Mouse (Mus musculus) lung, embryonic 14.5 days (tissue): ENCODE data around the gene Zbtb16. TPM values are rescaled to one million over a fixed set of nuclear protein-coding genes. Genes with fewer than 3 reads are reported as not detected.

Experiments used
- ATAC-seq: fragments of 200-750 bp; cut with Nextera tagmentation; 2 replicates; pipeline ENCODE4 v1.8.0; 2017; ENCODE audit warnings: mild to moderate bottlenecking, moderate TSS enrichment, moderate library complexity; ENCODE audit not compliant: insufficient read depth
- DNase-seq: peaks from one replicate; pipeline ENCODE4 v3.0.0-alpha.2; 2015
- H3K27ac ChIP-seq: fragments of 300-500 bp; sonication (generic); 2 replicates; pipeline ENCODE4 v1.5.1; 2014; ENCODE audit warnings: low read depth, mild to moderate bottlenecking, moderate library complexity
- H3K27me3 ChIP-seq: fragments of 300-500 bp; sonication (generic); 2 replicates; pipeline ENCODE4 v1.6.1; 2014; ENCODE audit warnings: low read length, control low read depth; ENCODE audit not compliant: insufficient read depth
- H3K36me3 ChIP-seq: fragments of 300-500 bp; sonication (generic); 2 replicates; pipeline ENCODE4 v1.6.1; 2014; ENCODE audit warnings: control low read depth; ENCODE audit not compliant: insufficient read depth
- H3K4me1 ChIP-seq: fragments of 300-500 bp; sonication (generic); 2 replicates; pipeline ENCODE4 v1.6.1; 2014; ENCODE audit warnings: antibody characterized with exemption, control low read depth; ENCODE audit not compliant: insufficient read depth
- H3K4me2 ChIP-seq: fragments of 300-500 bp; sonication (generic); 2 replicates; pipeline ENCODE4 v1.6.1; 2014; ENCODE audit warnings: mild to moderate bottlenecking
- H3K4me3 ChIP-seq: fragments of 300-500 bp; sonication (generic); 2 replicates; pipeline ENCODE4 v1.5.1; 2014; ENCODE audit warnings: low read depth, low read length
- H3K9ac ChIP-seq: fragments of 300-500 bp; sonication (generic); 2 replicates; pipeline ENCODE4 v1.6.1; 2014
- H3K9me3 ChIP-seq: fragments of 300-500 bp; sonication (generic); 2 replicates; pipeline ENCODE4 v1.6.1; 2016; ENCODE audit warnings: low read depth, low read length, control low read depth
- CTCF ChIP-seq: IDR thresholded peaks from 2 replicates; pipeline ENCODE4 v1.5.1; 2016; ENCODE audit warnings: antibody characterized with exemption, low read depth
- WGBS: fragments of 180-500 bp; shearing (Covaris S2); extraction: QIAGEN DNeasy Blood & Tissue Kit; methylation state at CpG from one replicate; pipeline ENCODE4 v1.1.7; 2014; 5-methylcytosine and 5-hydroxymethylcytosine counted together
- polyA plus RNA-seq: library from polyadenylated mRNA; unstranded; fragments of >200 nt; fragmentation: Nextera tagmentation; extraction: Ambion mirVana; gene quantifications from 2 replicates; pipeline ENCODE4 v1.2.1, GENCODE M21; 2014

Gene Zbtb16
- polyA plus RNA-seq, 1 experiment from 2014 or later = 0.71 TPM

DNA sequence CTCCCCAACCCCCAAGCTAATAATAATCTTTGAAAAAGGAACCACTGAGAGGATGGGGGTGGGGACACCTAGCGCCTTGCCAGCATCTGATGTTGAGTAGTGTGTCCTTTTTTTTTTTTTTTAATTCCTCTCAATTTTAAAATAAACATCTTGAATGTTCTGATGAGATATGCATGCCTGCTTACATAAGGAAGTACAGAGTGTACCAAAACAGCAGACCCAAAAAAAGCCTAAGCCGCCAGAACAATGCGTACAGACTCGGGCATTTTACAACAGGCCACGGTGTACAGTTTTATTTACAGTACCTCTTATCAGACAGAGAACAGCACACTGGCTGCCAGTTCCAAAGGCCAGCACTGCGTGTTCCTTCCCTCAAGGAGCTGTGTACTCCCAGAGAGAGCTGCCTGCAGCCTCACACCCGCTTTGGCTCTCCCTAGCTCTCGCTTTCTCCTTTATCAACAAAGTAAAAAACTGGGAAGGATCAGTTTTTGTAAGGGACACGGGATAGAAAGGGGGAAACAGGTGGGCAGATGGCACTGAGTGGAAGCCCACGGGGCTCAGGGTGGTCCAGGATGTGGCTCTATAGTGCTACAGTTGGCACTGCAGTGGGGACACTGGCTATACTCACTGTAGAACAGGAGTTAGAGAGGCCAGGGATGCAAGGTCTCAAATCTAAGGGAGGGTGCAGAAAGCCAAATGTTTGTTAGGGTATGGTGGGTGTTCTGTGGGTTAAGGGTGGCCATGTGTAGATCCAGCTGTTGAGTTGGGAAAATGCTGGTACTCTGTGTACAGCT lies 112.3 kb downstream of the Zbtb16 start:
- no peak for TF ChIP-seq CTCF
- WGBS = 12% methylated on average over 10 of the region's 10 CpGs
- peaks cover 2% of the 10 kb centered on the region; the same call in 1 of the 2 replicates for H3K27me3 ChIP-seq
- peaks cover 11% of the 10 kb centered on the region for H3K4me1 ChIP-seq
- no peaks in the 10 kb centered on the region for H3K9me3 ChIP-seq
- H3K9ac ChIP-seq = peak overlapping the region; percentile 13; the same call in 1 of the 2 replicates
- H3K36me3 ChIP-seq = no peaks in the 10 kb centered on the region
- ATAC-seq (peak; percentile 80), DNase-seq (peak; percentile 66)
- H3K27ac ChIP-seq = peak overlapping the region; percentile 42; the same call in 1 of the 2 replicates
- no peak overlapping the region; the same call in 1 of the 2 replicates for H3K4me2 ChIP-seq
- no peak overlapping the region for H3K4me3 ChIP-seq

DNA sequence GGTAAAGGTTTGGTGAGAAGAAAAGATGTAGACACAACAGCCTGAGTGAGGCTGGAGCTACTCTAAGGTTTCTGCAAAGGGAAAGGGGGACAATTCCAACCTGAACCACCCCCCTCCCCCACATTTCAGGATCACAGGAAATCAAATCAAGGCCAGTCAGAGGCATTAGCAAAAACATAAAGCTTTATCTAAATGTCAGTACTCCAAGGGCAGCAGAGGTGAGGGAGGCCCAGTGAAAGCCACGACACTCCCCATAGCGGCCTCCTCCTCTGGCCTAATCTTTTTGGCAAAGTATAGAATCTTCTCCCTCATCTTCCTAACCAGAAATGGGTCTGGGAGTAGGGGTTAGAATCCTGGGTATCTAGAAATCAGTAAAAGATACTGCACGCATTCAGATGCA lies 113.0 kb downstream of the Zbtb16 start:
- no peak for ATAC-seq
- no peaks in the 10 kb centered on the region; the same call in 1 of the 2 replicates for H3K27me3 ChIP-seq
- DNase-seq = no peak
- no peak overlapping the region for H3K4me3 ChIP-seq
- H3K9me3 ChIP-seq = no peaks in the 10 kb centered on the region
- 27% methylated on average over 3 of the region's 3 CpGs for WGBS
- no peak overlapping the region for H3K9ac ChIP-seq
- H3K4me2 ChIP-seq = no peak overlapping the region
- H3K36me3 ChIP-seq = no peaks in the 10 kb centered on the region
- no peak overlapping the region for H3K27ac ChIP-seq
- peaks cover 9% of the 10 kb centered on the region for H3K4me1 ChIP-seq
- no peak for TF ChIP-seq CTCF

- Histone ChIP-seq H3K9me3 (no peaks in the 10 kb centered on the region), H3K9ac (no peak overlapping the region), H3K4me1 (peaks cover 6% of the 10 kb centered on the region), H3K4me2 (no peak overlapping the region), H3K4me3 (no peak overlapping the region), H3K27me3 (no peaks in the 10 kb centered on the region; the same call in 1 of the 2 replicates), H3K36me3 (no peaks in the 10 kb centered on the region), H3K27ac (no peak overlapping the region)
- 81% methylated on average over 3 of the region's 3 CpGs for WGBS
- ATAC-seq (no peak), DNase-seq (no peak)
- TF ChIP-seq CTCF = no peak
These were observed 113.6 kb downstream of the Zbtb16 start for GRCm38 (mm10) chr9:48722261-48722920.

GRCm38 (mm10) chr9:48721655-48722054 lies 114.4 kb downstream of the Zbtb16 start:
- Histone ChIP-seq H3K4me2 (no peak overlapping the region), H3K36me3 (no peaks in the 10 kb centered on the region), H3K9ac (no peak overlapping the region), H3K27me3 (no peaks in the 10 kb centered on the region; the same call in 1 of the 2 replicates), H3K9me3 (no peaks in the 10 kb centered on the region), H3K4me3 (no peak overlapping the region), H3K4me1 (peaks cover 6% of the 10 kb centered on the region), H3K27ac (no peak overlapping the region)
- no peak for TF ChIP-seq CTCF
- ATAC-seq (no peak), DNase-seq (no peak)
- 90% methylated on average over 6 of the region's 6 CpGs for WGBS

DNA sequence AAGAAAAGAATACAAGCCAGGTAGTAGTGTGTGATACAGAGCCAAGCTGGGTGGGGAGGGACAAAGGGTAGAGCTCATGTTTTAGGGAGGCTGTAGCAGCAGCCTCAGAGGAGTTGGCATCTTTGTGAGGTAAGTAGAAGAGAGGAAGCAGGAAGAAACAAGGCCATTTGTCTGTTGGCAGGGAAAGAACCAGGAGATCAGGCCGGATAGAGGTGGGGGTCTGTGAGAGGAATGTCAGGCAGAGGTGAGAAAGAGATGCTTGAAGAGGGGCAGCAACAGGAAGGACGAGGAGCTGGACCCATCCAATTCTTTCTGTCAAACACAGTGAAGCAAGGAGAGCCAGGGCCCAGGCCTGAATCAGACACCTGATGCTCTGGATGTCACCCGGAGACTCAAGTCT lies 114.8 kb downstream of the Zbtb16 start:
- H3K27ac ChIP-seq = no peak overlapping the region
- H3K9me3 ChIP-seq = no peaks in the 10 kb centered on the region
- H3K9ac ChIP-seq = no peak overlapping the region
- no peak for DNase-seq
- H3K27me3 ChIP-seq = no peaks in the 10 kb centered on the region; the same call in 1 of the 2 replicates
- no peak overlapping the region for H3K4me3 ChIP-seq
- ATAC-seq = no peak
- WGBS = 56% methylated on average over 3 of the region's 3 CpGs
- TF ChIP-seq CTCF = no peak
- no peaks in the 10 kb centered on the region for H3K36me3 ChIP-seq
- H3K4me1 ChIP-seq = peaks cover 6% of the 10 kb centered on the region
- H3K4me2 ChIP-seq = no peak overlapping the region

GRCm38 (mm10) chr9:48720251-48720963 lies 115.6 kb downstream of the Zbtb16 start:
- no peak for TF ChIP-seq CTCF
- peaks cover 6% of the 10 kb centered on the region for H3K4me1 ChIP-seq
- no peak overlapping the region for H3K9ac ChIP-seq
- no peak overlapping the region for H3K27ac ChIP-seq
- ATAC-seq (no peak), DNase-seq (no peak)
- no peaks in the 10 kb centered on the region for H3K27me3 ChIP-seq
- 74% methylated on average over 12 of the region's 12 CpGs for WGBS
- H3K4me3 ChIP-seq = no peak overlapping the region
- no peak overlapping the region for H3K4me2 ChIP-seq
- no peaks in the 10 kb centered on the region for H3K9me3 ChIP-seq
- H3K36me3 ChIP-seq = no peaks in the 10 kb centered on the region

DNA sequence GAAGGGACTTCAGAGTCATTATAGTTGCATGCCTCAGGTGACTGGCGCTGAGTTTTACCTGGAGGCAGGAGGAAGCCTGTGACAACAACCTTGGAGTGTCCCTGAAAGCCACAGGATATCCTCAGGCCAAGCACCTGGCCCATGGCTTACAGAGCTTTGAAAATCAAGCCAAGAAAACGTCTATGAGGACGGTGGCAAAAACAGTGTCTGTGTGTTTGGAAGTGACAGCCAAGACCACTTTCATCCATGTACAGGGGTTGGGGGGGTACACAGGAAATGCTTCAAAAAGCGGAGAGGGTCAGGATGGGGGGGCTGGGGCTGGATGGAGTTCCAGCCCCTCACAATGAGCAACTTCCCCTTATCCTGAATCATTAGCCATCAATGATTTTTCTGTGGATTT lies 116.4 kb downstream of the Zbtb16 start:
- H3K9me3 ChIP-seq = no peaks in the 10 kb centered on the region

More for the DNA sequence above, 116.4 kb downstream of the Zbtb16 start:
- no peak overlapping the region for H3K4me2 ChIP-seq
- H3K4me1 ChIP-seq = peaks cover 6% of the 10 kb centered on the region
- no peak overlapping the region for H3K27ac ChIP-seq
- 62% methylated on average over 4 of the region's 4 CpGs for WGBS
- DNase-seq (no peak), ATAC-seq (no peak)
- no peak overlapping the region for H3K9ac ChIP-seq
- no peaks in the 10 kb centered on the region for H3K27me3 ChIP-seq
- no peak for TF ChIP-seq CTCF
- H3K36me3 ChIP-seq = no peaks in the 10 kb centered on the region
- no peak overlapping the region for H3K4me3 ChIP-seq
